Mouse (Mus musculus) liver, embryonic 16.5 days (tissue): ENCODE data around the gene Eif4g1. TPM values are rescaled to one million over a fixed set of nuclear protein-coding genes. Genes with fewer than 3 reads are reported as not detected.
A peak's percentile ranks its signal among the peaks of the same experiment; 100 is the strongest.

Experiments
- ATAC-seq: fragments of 200-750 bp; cut with Nextera tagmentation; 2 replicates; pipeline ENCODE4 v1.8.0; 2017; ENCODE audit warnings: low read depth, mild to moderate bottlenecking, moderate number of reproducible peaks, moderate library complexity
- H3K27ac ChIP-seq: fragments of 300-500 bp; sonication (generic); 2 replicates; pipeline ENCODE4 v1.5.1; 2014; ENCODE audit warnings: mild to moderate bottlenecking, low read length
- H3K27me3 ChIP-seq: fragments of 300-500 bp; sonication (generic); 2 replicates; pipeline ENCODE4 v1.6.1; 2014; ENCODE audit warnings: low read depth, low read length, mixed read lengths; ENCODE audit not compliant: control insufficient read depth, insufficient read depth
- H3K36me3 ChIP-seq: fragments of 300-500 bp; sonication (generic); 2 replicates; pipeline ENCODE4 v1.6.1; 2014; ENCODE audit warnings: mild to moderate bottlenecking; ENCODE audit not compliant: control insufficient read depth, insufficient read depth
- H3K4me1 ChIP-seq: fragments of 300-500 bp; sonication (generic); 2 replicates; pipeline ENCODE4 v1.6.1; 2014; ENCODE audit warnings: low read depth, low read length, mixed read lengths; ENCODE audit not compliant: control insufficient read depth
- H3K4me2 ChIP-seq: fragments of 300-500 bp; sonication (generic); 2 replicates; pipeline ENCODE4 v1.6.1; 2014; ENCODE audit warnings: low read depth, low read length, mixed read lengths
- H3K4me3 ChIP-seq: fragments of 300-500 bp; sonication (generic); 2 replicates; pipeline ENCODE4 v1.5.1; 2014; ENCODE audit warnings: low read depth, mild to moderate bottlenecking, low read length
- H3K9ac ChIP-seq: fragments of 300-500 bp; sonication (generic); 2 replicates; pipeline ENCODE4 v1.6.1; 2014; ENCODE audit warnings: low read depth, low read length
- H3K9me3 ChIP-seq: fragments of 300-500 bp; sonication (generic); replicated peaks from 2 replicates; pipeline ENCODE4 v1.6.1; 2016; ENCODE audit warnings: low read length; ENCODE audit not compliant: control insufficient read depth
- WGBS: fragments of 180-500 bp; shearing (Covaris S2); extraction: QIAGEN DNeasy Blood & Tissue Kit; methylation state at CpG from one replicate; pipeline ENCODE4 v1.1.7; 2014; ENCODE audit not compliant: insufficient replicate concordance; 5-methylcytosine and 5-hydroxymethylcytosine counted together
- polyA plus RNA-seq: library from polyadenylated mRNA; unstranded; fragments of >200 nt; fragmentation: Nextera tagmentation; extraction: Ambion mirVana; gene quantifications from 2 replicates; pipeline ENCODE4 v1.2.1, GENCODE M21; 2015

Eif4g1 gene
- polyA plus RNA-seq, 1 experiment from 2014 or later, result 89.4 TPM

- Histone ChIP-seq H3K4me3 (no peak overlapping the region), H3K4me1 (peaks cover 44% of the 10 kb centered on the region), H3K9me3 (no peaks in the 10 kb centered on the region), H3K27me3 (peaks cover 24% of the 10 kb centered on the region), H3K36me3 (no peaks in the 10 kb centered on the region), H3K9ac (no peak overlapping the region), H3K4me2 (no peak overlapping the region), H3K27ac (no peak overlapping the region)
- ATAC-seq, result no peak
- WGBS, result 66% methylated on average over 5 of the region's 5 CpGs
Observed at GRCm38 (mm10) chr16:20700036-20700435, 31.9 kb downstream of the Eif4g1 start.

DNA sequence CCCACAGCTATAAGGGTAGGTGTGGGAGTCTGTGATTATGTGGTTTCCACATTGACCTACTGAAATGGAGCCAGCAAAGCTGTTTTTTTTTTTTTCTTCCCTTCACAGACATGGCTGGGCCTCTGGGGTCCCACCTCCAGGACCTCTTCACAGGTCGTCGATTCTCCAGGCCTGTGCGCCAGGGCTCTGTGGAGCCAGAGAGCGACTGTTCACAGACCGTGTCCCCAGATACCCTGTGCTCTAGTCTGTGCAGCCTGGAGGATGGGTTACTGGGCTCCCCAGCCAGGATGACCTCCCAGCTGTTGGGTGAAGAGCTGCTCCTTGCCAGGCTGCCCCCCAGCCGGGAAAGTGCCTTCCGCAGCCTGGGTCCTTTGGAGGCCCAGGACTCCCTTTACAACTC, 33.2 kb downstream of the Eif4g1 start:
- Histone ChIP-seq H3K27me3 (peaks cover 11% of the 10 kb centered on the region), H3K4me2 (no peak overlapping the region), H3K36me3 (no peaks in the 10 kb centered on the region), H3K4me1 (peaks cover 48% of the 10 kb centered on the region), H3K4me3 (no peak overlapping the region), H3K9ac (no peak overlapping the region), H3K27ac (no peak overlapping the region), H3K9me3 (no peaks in the 10 kb centered on the region)
- WGBS, result 73% methylated on average over 7 of the region's 7 CpGs
- ATAC-seq, result no peak

DNA sequence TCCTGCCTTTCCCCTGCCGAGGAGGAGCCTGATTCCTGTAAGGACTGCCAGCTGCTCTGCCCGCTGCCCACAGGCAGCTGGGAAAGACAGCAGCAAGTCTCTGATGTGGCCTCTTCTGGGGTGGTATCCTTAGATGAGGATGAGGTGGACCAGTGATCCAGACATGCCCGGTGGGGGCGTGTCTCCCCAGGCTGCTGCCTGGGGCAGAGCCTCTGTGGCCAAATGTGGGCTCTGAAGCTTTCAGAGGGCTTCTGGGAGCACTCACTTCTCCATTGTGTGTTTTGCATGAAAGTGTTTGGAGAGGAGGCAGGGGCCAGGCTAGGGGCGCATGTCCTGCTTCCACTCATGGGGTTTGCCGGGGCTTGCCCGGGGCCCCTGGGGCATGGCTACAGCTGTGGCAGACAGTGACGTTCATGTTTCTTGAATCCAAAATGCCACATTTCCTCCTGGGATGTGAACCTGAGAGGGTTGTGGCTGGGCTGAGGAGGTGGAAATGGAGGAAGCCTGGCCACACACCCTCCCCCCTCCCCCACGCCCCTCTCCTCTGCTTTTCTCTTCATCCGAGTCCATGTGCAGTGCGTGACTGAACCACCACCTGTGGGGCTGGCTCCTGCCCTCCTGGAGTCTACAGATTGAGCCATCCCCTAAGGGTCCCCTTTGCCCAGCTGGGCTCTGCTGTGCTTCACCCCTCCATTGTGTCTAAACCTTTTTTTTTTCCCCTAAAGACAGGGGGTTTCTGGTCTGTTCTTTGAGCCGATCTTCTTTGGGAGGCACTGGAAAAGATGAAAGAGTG, 33.8 kb downstream of the Eif4g1 start:
- Histone ChIP-seq H3K4me3 (no peak overlapping the region), H3K9me3 (no peaks in the 10 kb centered on the region), H3K27ac (peak overlapping the region; percentile 91), H3K4me2 (peak overlapping the region; percentile 28), H3K36me3 (no peaks in the 10 kb centered on the region), H3K9ac (peak overlapping the region; percentile 41; the same call in 1 of the 2 replicates), H3K27me3 (peaks cover 5% of the 10 kb centered on the region; the same call in 1 of the 2 replicates), H3K4me1 (peaks cover 54% of the 10 kb centered on the region)
- WGBS, result 39% methylated on average over 11 of the region's 12 CpGs
- no peak for ATAC-seq

DNA sequence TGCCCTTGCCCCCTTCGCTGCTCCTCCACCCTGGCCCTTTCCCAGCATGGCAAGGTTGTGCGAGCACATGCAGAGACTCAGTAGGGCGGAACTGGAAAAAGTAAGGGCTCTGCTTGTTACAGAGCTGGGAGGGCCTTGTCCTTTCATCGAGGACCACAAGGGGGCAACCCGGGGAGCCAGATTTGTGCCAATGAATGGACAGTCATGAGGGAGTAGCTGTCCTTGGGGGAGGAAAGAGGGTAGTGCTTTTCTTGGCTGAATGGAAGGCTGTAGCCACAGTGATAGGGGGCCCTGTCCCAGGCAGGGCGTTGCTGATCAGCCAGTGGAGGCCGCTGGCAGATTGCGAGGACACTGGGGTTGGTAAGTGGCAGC, 34.4 kb downstream of the Eif4g1 start:
- peak overlapping the region; percentile 28 for H3K4me2 ChIP-seq
- H3K9ac ChIP-seq, result peak overlapping the region; percentile 41; the same call in 1 of the 2 replicates
- no peak overlapping the region for H3K4me3 ChIP-seq
- no peaks in the 10 kb centered on the region; the same call in 1 of the 2 replicates for H3K36me3 ChIP-seq
- H3K4me1 ChIP-seq, result peaks cover 60% of the 10 kb centered on the region
- ATAC-seq, result peak; percentile 77
- peak overlapping the region; percentile 91 for H3K27ac ChIP-seq
- no peaks in the 10 kb centered on the region for H3K9me3 ChIP-seq
- H3K27me3 ChIP-seq, result peaks cover under 1% of the 10 kb centered on the region; the same call in 1 of the 2 replicates
- 7% methylated on average over 8 of the region's 8 CpGs for whole genome bisulfite sequencing

GRCm38 (mm10) chr16:20703071-20703470, 35.0 kb downstream of the Eif4g1 start:
- Histone ChIP-seq H3K27ac (peak overlapping the region; percentile 91), H3K4me1 (peaks cover 64% of the 10 kb centered on the region), H3K36me3 (peaks cover 2% of the 10 kb centered on the region; the same call in 1 of the 2 replicates), H3K4me2 (peak overlapping the region; percentile 28), H3K9ac (peak overlapping the region; percentile 17), H3K27me3 (no peaks in the 10 kb centered on the region; the same call in 1 of the 2 replicates), H3K9me3 (no peaks in the 10 kb centered on the region), H3K4me3 (peak overlapping the region; percentile 4; the same call in 1 of the 2 replicates)
- no peak for ATAC-seq
- 77% methylated on average over 10 of the region's 10 CpGs for WGBS

- 37% methylated on average over 6 of the region's 6 CpGs for WGBS
- H3K4me1 ChIP-seq, result peaks cover 64% of the 10 kb centered on the region
- H3K36me3 ChIP-seq, result peaks cover 3% of the 10 kb centered on the region; the same call in 1 of the 2 replicates
- H3K9me3 ChIP-seq, result no peaks in the 10 kb centered on the region
- peak; percentile 77 for ATAC-seq
- no peaks in the 10 kb centered on the region for H3K27me3 ChIP-seq
- H3K4me2 ChIP-seq, result peak overlapping the region; percentile 28
- no peak overlapping the region for H3K4me3 ChIP-seq
- peak overlapping the region; percentile 91 for H3K27ac ChIP-seq
- H3K9ac ChIP-seq, result peak overlapping the region; percentile 40
Observed at GRCm38 (mm10) chr16:20703699-20704400, 35.7 kb downstream of the Eif4g1 start.

DNA sequence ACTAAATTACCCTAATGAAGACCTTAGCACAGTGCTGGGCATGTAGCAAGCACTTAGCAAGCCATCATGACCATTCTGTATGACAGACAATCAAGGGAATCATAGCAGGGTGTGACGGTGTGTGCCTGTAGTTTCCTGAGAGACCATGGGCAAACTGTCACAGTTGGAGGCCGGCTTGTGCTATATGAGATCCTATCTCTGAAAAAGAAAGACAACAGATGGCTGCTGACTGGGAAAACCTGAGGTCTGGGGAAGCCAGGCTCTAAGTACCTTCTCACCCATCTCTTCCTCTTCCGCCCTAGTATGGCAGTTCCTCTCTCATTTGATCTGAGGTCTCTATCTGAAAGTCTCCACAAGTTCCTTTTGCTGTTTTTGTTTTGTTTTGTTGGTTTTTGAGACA, 37.7 kb downstream of the Eif4g1 start:
- H3K36me3 ChIP-seq, result peaks cover 5% of the 10 kb centered on the region
- H3K4me1 ChIP-seq, result peaks cover 64% of the 10 kb centered on the region
- no peaks in the 10 kb centered on the region for H3K27me3 ChIP-seq
- peak overlapping the region; percentile 91 for H3K27ac ChIP-seq
- H3K9ac ChIP-seq, result no peak overlapping the region
- no peak for ATAC-seq
- no peak overlapping the region for H3K4me2 ChIP-seq
- WGBS, result 49% methylated on average over 3 of the region's 3 CpGs
- no peaks in the 10 kb centered on the region for H3K9me3 ChIP-seq
- H3K4me3 ChIP-seq, result no peak overlapping the region

DNA sequence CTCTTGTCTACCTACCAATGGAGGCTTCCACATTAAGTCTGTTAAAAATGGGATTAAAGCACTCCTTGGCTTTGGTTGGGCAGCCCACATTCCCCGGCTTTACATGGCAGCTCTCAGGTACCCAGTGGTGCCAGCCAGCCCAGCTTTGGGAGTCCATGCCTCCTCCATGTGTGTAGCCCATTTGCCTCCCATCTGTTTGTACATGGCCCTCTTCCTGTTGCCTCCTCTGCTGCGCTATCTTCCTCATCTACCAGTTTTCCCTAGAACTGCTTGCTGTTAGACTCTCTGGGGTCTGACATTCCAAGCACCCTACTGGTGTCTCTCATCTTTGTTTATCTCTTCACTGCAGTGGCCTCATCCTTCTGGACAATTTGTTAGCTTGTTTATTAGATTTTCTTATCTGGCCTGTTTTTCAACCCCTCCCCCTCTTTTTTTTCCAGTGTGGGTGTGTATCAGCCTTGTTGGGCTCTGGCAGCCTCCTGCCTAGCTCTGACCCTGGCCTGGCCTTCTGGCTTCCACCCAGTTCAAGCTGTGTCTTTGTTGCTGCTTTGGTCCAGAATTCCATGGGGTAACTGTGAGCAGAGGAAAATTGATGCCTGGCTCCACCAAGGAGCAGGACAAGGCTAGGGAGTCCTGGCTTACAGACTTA, 38.4 kb downstream of the Eif4g1 start:
- peaks cover 9% of the 10 kb centered on the region for H3K36me3 ChIP-seq
- H3K9me3 ChIP-seq, result no peaks in the 10 kb centered on the region
- no peaks in the 10 kb centered on the region for H3K27me3 ChIP-seq
- ATAC-seq, result peak; percentile 15
- no peak overlapping the region; the same call in 1 of the 2 replicates for H3K4me2 ChIP-seq
- WGBS, result 74% methylated on average over 2 of the region's 2 CpGs
- no peak overlapping the region for H3K4me3 ChIP-seq
- peak overlapping the region; percentile 19; the same call in 1 of the 2 replicates for H3K9ac ChIP-seq
- peaks cover 67% of the 10 kb centered on the region for H3K4me1 ChIP-seq
- peak overlapping the region; percentile 91 for H3K27ac ChIP-seq
